Mouse (Mus musculus) CH12.LX (cell line): ENCODE measurements at regions not wholly inside any gene's neighbourhood (a gene's known extent, or its start where the extent isn't known, plus 50 kb on each side); places are given as distances from the start of the nearest gene placed in this dataset.

Source experiments
- CHD1 ChIP-seq: IDR thresholded peaks from 2 replicates; pipeline ENCODE4 v1.6.1; 2012; ENCODE audit warnings: low read depth, low read length, improper control_type of control experiment, inconsistent platforms
- CTCF ChIP-seq, 2 experiments: IDR thresholded peaks in 1 of 2; conservative IDR thresholded peaks in 1 of 2; 2 replicates each; pipeline ENCODE4 v1.5.1; 2011 to 2012; ENCODE audit warnings: low read depth in 2 of 2, low read length in 2 of 2, improper control_type of control experiment in 1 of 2, inconsistent platforms in 1 of 2, mild to moderate bottlenecking in 1 of 2, moderate library complexity in 1 of 2
- E2F4 ChIP-seq: IDR thresholded peaks from 2 replicates; pipeline ENCODE4 v1.6.1; 2011; ENCODE audit warnings: low read depth, low read length, improper control_type of control experiment; ENCODE audit not compliant: insufficient replicate concordance
- SIN3A ChIP-seq: IDR thresholded peaks from 2 replicates; pipeline ENCODE4 v1.6.1; 2012; ENCODE audit warnings: low read length, improper control_type of control experiment, inconsistent platforms
- USF1 ChIP-seq: IDR thresholded peaks from 2 replicates; pipeline ENCODE4 v1.6.1; 2014; ENCODE audit warnings: low read depth, mild to moderate bottlenecking, inconsistent platforms, low read length, improper control_type of control experiment

DNA sequence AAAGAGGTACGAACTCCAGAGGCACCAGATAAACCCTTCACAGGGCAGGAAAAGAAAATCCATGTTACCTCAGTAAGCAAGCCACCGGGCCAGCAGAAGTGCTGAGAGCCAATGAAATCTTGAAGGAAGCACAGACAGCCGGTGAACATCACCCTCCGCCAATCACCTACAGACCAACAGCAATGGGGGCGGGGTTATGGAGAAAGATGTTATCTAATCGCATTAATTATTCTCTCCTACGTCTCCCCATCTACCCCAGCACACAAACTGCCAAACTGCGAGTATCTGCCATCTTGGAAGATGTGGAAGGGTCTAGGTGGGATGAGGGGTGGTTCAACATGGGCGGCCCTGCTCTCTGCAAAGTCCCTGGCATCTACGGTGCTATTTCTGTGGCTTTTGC, 68.6 kb upstream of the Slc44a3 start:
- no peak for TF ChIP-seq CTCF (conservative IDR thresholded peaks at IDR 0.05 in 1 of 2, IDR thresholded peaks at IDR 0.05 in 1 of 2; ENCODE audit: low read depth in 2 of 2, low read length in 2 of 2)
- no peak for TF ChIP-seq USF1
- no peak for TF ChIP-seq CHD1
- no peak for TF ChIP-seq SIN3A
- TF ChIP-seq E2F4: no peak
